In genomic region chr10:69730351-69730871, GRCm38 (mm10) we compare ENCODE assay signal across 12 mouse cellular contexts.
DNase-seq lines count a peak whose midpoint lies in the region; ATAC-seq and TF ChIP-seq lines count a peak whose summit lies in the region.
"Had no signal": no experiment of that assay in that cellular context is flagged by ENCODE, and none has a peak within 500 bp of the region (broad histone marks: within the 10 kb centered on the region; RNA-seq: fewer than 3 reads in every experiment).

No protein-coding gene starts in this region.

- ATAC-seq in midbrain, embryonic 11.5 days (ENCODE audit: low FRiP score), result no peak
- ATAC-seq in forebrain, postnatal 0 days, result peak; percentile 83
- ATAC-seq in limb, embryonic 13.5 days (ENCODE audit: low FRiP score, low read depth), result no peak
- no peak for ATAC-seq in kidney, embryonic 15.5 days (replicated peaks; ENCODE audit: low FRiP score)
- ATAC-seq in megakaryocyte, adult 5-6 weeks (ENCODE audit: poor library complexity, severe bottlenecking), result no peak

- no peaks in the 10 kb centered on the region; the same call in 1 of the 2 replicates for H3K9me3 ChIP-seq in midbrain, embryonic 11.5 days (ENCODE audit: control insufficient read depth, low read length)
- H3K9me3 ChIP-seq in midbrain, embryonic 10.5 days (replicated peaks), result no peaks in the 10 kb centered on the region
- H3K9me3 ChIP-seq in forebrain, postnatal 0 days (ENCODE audit: low read length), result no peaks in the 10 kb centered on the region
- 0 out of 2 replicates have a peak, but pooled peaks cover 2% of the 10 kb centered on the region for H3K9me3 ChIP-seq in limb, embryonic 13.5 days
- H3K9me3 ChIP-seq in kidney, embryonic 15.5 days (replicated peaks), result no peaks in the 10 kb centered on the region

- H3K4me3 ChIP-seq in midbrain, embryonic 11.5 days (ENCODE audit: low read depth, low read length), result no peak overlapping the region
- no peak overlapping the region for H3K4me3 ChIP-seq in midbrain, embryonic 10.5 days
- H3K4me3 ChIP-seq in forebrain, postnatal 0 days (ENCODE audit: low read depth, low read length), result no peak overlapping the region
- H3K4me3 ChIP-seq in limb, embryonic 13.5 days, result no peak overlapping the region
- H3K4me3 ChIP-seq in kidney, embryonic 15.5 days (replicated peaks), result no peak overlapping the region

- H3K4me2 ChIP-seq in midbrain, embryonic 11.5 days, result no peak overlapping the region
- 0 out of 2 replicates have a peak overlapping the region, but pooled peaks have one; percentile 6 for H3K4me2 ChIP-seq in forebrain, postnatal 0 days (ENCODE audit: low read depth)
- H3K4me2 ChIP-seq in limb, embryonic 13.5 days (replicated peaks), result peak overlapping the region; percentile 32; the same call in 1 of the 2 replicates
- H3K4me2 ChIP-seq in kidney, embryonic 15.5 days, result no peak overlapping the region

- no peak for TF ChIP-seq CTCF in forebrain, postnatal 0 days (IDR thresholded peaks at IDR 0.05; ENCODE audit: low read depth)

- H3K36me3 ChIP-seq in midbrain, embryonic 11.5 days (ENCODE audit: control insufficient read depth, insufficient read depth, low read length), result no peaks in the 10 kb centered on the region
- H3K36me3 ChIP-seq in midbrain, embryonic 10.5 days, result no peaks in the 10 kb centered on the region
- no peaks in the 10 kb centered on the region for H3K36me3 ChIP-seq in forebrain, postnatal 0 days (ENCODE audit: insufficient read depth)
- H3K36me3 ChIP-seq in limb, embryonic 13.5 days, result no peaks in the 10 kb centered on the region
- H3K36me3 ChIP-seq in kidney, embryonic 15.5 days, result no peaks in the 10 kb centered on the region

- DNase-seq in midbrain, embryonic 11.5 days (ENCODE audit: low spot score, missing footprints), result no peak
- DNase-seq in midbrain, embryonic 10.5 days (ENCODE audit: low spot score), result no peak
- peak; percentile 67 for DNase-seq in forebrain, postnatal 0 days
- DNase-seq in lung, postnatal 36 days, result no peak
- DNase-seq: embryo, embryonic 11 days; heart, adult 18-20 months; heart, postnatal 4 days; lung, adult 18-20 months; thymus, postnatal 4 days had no signal

- no peaks in the 10 kb centered on the region for H3K27me3 ChIP-seq in midbrain, embryonic 11.5 days (ENCODE audit: control insufficient read depth, insufficient read depth, low read length)
- no peaks in the 10 kb centered on the region for H3K27me3 ChIP-seq in midbrain, embryonic 10.5 days (ENCODE audit: low read depth, poor library complexity, severe bottlenecking)
- H3K27me3 ChIP-seq in forebrain, postnatal 0 days (ENCODE audit: insufficient read depth, low read length), result no peaks in the 10 kb centered on the region
- no peaks in the 10 kb centered on the region for H3K27me3 ChIP-seq in limb, embryonic 13.5 days
- no peaks in the 10 kb centered on the region for H3K27me3 ChIP-seq in kidney, embryonic 15.5 days

- H3K4me1 ChIP-seq in midbrain, embryonic 11.5 days (ENCODE audit: control insufficient read depth, insufficient read depth, low read length), result no peaks in the 10 kb centered on the region
- H3K4me1 ChIP-seq in midbrain, embryonic 10.5 days, result peaks cover 8% of the 10 kb centered on the region
- peaks cover 11% of the 10 kb centered on the region for H3K4me1 ChIP-seq in forebrain, postnatal 0 days (ENCODE audit: insufficient read depth)
- peaks cover 27% of the 10 kb centered on the region for H3K4me1 ChIP-seq in limb, embryonic 13.5 days
- peaks cover 18% of the 10 kb centered on the region for H3K4me1 ChIP-seq in kidney, embryonic 15.5 days

- no peak overlapping the region for H3K27ac ChIP-seq in midbrain, embryonic 11.5 days (ENCODE audit: low read depth, low read length)
- no peak overlapping the region for H3K27ac ChIP-seq in midbrain, embryonic 10.5 days (replicated peaks)
- H3K27ac ChIP-seq in forebrain, postnatal 0 days (ENCODE audit: low read depth, low read length), result peak overlapping the region; percentile 75
- H3K27ac ChIP-seq in limb, embryonic 13.5 days, result 0 out of 2 replicates have a peak overlapping the region, but pooled peaks have one; percentile 7
- no peak overlapping the region for H3K27ac ChIP-seq in kidney, embryonic 15.5 days

- 64% methylated on average over 10 of the region's 10 CpGs for WGBS in midbrain, embryonic 11.5 days
- WGBS in midbrain, embryonic 10.5 days, result 83% methylated on average over 10 of the region's 10 CpGs
- 33% methylated on average over 10 of the region's 10 CpGs for whole genome bisulfite sequencing in forebrain, postnatal 0 days
- 19% methylated on average over 10 of the region's 10 CpGs for WGBS in limb, embryonic 13.5 days
- WGBS in kidney, embryonic 15.5 days, result 39% methylated on average over 10 of the region's 10 CpGs

- H3K9ac ChIP-seq in midbrain, embryonic 11.5 days (ENCODE audit: low read length), result peak overlapping the region; percentile 20; the same call in 1 of the 2 replicates
- H3K9ac ChIP-seq in forebrain, postnatal 0 days, result peak overlapping the region; percentile 15; the same call in 1 of the 2 replicates
- no peak overlapping the region for H3K9ac ChIP-seq in limb, embryonic 13.5 days
- no peak overlapping the region for H3K9ac ChIP-seq in kidney, embryonic 15.5 days

Comparison
In these comparisons a context has a peak if more than half of its experiments do, and no peak if none do; other contexts are left out.
1. H3K27ac ChIP-seq: peak in forebrain, postnatal 0 days (single experiment) and limb, embryonic 13.5 days (single experiment); none in midbrain, embryonic 11.5 days (single experiment), midbrain, embryonic 10.5 days (single experiment) and kidney, embryonic 15.5 days (single experiment).
2. H3K4me2 ChIP-seq: peak in forebrain, postnatal 0 days (single experiment) and limb, embryonic 13.5 days (single experiment); none in midbrain, embryonic 11.5 days (single experiment) and kidney, embryonic 15.5 days (single experiment).
3. H3K9ac ChIP-seq: peak in midbrain, embryonic 11.5 days (single experiment) and forebrain, postnatal 0 days (single experiment); none in limb, embryonic 13.5 days (single experiment) and kidney, embryonic 15.5 days (single experiment).